Mouse (Mus musculus) layer of hippocampus, adult 6 months (tissue): ENCODE results near the gene Sugp2. TPM values are rescaled to one million over a fixed set of nuclear protein-coding genes. Genes with fewer than 3 reads are reported as not detected.

Source experiments
- long read RNA-seq, 2 experiments: library from polyadenylated mRNA; unstranded; transcript quantifications; one replicate each; pipeline ENCODE4 v2.0.0; 2019 to 2020
- polyA plus RNA-seq: library from polyadenylated mRNA; unstranded; fragments of <200 nt; fragmentation: Nextera tagmentation; gene quantifications from 2 replicates; pipeline ENCODE4 v1.2.3, GENCODE M21; 2021

The Sugp2 gene
- polyA plus RNA-seq: 28.9 and 29.7 TPM in 2 replicates
- long read RNA-seq, experiment 1, transcript Sugp2-201 (11 exons, 3,874 nt): major isoform, 21 of 48 reads
- long read RNA-seq, experiment 1, partial matches to known transcripts: 16 of 48 reads
- long read RNA-seq, experiment 1, other reads (novel, unspliced or antisense): 11 of 48 reads
- long read RNA-seq, experiment 2, full-length matches to known transcripts: 141 of 236 reads
- long read RNA-seq, experiment 2, partial matches to known transcripts: 36 of 236 reads
- long read RNA-seq, experiment 2, other reads (novel, unspliced or antisense): 59 of 236 reads

GRCm38 (mm10) chr8:70234080-70234780, at the start of gene Sugp2, which contains the start of gene Armc6:
TSS of gene Sugp2 (plus strand) at chr8:70234226.
TSS of gene Armc6 (minus strand) at chr8:70234466.

DNA sequence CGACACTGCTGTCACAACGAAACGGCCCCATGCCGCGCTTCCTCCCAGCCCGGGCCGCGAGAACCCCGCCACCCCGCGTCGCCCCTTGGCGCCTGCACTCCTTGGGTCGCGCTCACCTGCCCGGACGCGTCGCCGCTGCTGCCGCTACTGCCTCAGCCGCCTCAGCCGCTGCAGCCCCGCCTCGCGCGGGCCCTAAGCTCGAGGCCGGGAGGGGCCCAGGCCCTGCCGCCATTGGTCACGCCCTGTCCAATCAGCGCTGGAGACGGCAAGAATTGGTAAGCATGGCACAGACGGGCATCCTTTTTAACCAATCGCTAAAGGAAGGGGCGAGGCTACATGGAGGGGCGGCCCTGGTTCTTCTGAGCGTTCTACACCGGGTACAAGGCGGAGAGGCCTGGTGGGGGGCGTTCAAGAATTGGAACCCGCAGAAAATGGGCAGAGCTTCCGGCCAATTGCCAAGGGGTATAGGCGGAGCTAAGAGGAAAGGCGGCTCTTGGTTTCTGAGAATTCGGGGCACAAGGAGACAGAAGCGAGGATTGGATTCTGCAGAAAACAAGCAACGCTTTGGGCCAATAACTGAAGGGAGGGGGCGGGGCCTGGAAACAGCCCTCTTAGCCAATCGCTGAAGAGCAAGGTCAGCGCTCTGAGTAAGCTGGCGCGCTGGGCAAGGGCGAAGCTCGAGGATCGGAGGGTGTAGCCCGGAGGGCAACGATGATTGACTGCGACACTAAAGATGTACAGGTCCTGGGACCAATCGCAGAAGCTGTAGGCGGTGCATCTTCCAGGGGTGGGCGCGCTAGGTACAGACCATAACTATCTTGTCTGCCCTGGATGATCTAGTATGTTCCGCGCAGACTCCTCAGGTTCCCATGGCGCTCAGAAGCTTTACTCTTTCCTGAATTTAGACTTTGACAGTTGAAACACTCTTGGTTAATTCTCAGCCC, 21.6 kb upstream of the Sugp2 start, which contains the start of gene Slc25a42:
Slc25a42 (minus strand) TSS at position 194 of the 944 bp plus-strand sequence.

DNA sequence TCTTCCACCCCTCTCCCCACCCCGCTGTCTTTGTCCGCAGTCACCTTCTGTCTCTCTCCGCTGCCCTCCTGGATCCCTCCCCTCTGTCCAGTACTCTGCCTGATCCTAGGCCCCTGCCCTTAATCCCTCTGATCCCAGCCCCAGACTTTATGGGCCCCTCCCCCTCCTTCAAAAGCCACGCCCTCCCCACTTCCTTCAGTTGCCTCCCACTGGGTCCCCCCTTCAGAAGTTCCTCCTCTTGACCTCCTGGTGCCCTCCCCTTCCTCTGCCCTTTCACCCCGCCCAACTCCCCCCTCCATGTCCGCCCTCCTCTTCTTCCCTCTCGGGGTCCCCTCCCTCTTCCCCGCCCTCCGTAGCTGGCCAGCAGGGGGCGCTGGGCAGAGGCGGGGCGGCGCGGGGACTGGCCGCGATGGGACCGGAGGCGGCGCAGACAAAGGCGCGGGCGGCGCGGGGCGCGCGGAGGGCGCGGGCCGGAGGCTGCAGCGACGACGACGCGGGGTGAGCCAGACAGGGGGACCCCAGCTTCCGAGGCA, 48.6 kb downstream of the Sugp2 start, which contains the start of gene Homer3:
Homer3 (plus strand) TSS at position 225 of the 533 bp plus-strand sequence.

GRCm38 (mm10) chr8:70302358-70302890, 68.4 kb downstream of the Sugp2 start, which contains the start of the genes Ddx49 and Cope:
TSS of gene Ddx49 (minus strand) at chr8:70302489.
TSS of gene Cope (plus strand) at chr8:70302518.

DNA sequence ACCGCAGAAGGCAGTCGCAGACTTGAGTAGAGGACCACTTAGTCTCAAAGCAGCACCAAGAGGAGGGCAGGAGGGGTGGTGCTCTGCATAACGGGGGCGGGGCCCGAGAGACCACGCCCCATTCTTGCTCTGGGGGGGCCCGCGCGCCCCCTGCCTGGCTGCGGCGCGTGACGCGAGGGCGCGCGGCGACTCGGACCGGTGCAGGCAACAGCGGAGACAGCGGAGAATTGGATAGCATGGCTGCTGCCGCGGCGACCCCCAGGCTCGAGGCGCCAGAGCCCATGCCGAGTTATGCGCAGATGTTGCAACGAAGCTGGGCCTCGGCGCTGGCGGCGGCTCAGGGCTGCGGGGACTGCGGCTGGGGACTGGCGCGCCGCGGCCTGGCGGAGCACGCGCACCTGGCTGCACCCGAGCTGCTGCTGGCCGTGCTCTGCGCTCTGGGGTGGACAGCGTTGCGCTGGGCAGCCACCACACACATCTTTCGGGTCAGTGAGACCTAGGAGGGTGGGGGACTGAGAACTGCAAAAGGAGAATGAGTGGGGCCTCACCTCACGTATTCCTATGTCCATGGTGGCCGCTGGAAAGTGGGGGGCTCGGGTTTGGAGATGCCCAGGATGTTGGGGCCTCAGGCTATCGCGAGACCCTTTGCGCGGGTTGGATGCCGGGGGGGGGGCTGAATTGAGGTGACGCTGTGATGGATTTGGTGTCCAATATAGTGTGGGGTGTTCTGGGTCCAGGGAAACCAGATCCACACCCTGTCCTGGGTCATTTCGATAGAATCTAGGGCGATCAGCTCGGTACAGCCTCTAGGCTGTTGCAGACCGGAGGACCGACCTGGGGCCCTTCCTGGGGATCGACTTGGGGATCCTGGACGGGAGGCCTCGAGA, 81.8 kb downstream of the Sugp2 start, which contains the start of gene Cers1:
Cers1 (plus strand) TSS at position 152 of the 887 bp plus-strand sequence.

DNA sequence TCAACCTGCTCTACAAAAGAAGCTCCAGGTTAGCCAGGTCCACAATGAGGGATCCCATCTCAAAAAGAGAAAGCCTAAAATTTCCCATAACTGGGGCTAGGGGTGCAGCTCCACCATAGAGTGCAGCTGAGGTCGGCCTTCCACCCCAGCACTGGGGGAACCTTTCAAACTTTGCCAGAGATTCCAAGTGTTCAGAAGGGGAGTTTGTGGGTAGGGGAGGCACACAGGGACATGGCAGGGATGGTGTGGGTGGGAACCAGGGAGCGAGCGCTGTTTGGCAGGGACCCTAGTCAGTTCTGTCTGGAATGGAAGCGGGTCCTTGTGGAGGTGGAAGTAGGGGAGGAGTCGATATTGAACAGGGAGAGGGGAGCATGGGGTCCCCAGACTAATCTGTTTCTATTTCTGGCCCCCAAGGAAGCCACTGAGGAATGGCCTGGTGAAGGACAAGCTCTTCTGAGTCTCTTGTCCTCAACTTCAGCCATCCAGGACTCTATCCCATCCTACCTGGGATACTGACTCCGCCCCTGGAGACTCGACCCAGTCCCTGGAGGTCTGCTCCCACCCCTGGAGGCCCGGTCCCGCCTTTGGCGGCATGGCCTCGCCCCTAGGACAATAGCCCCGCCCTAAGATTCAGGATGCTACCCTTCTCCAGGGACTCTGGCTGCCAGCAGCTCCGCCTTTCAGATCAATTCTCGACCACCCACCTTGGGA, 95.3 kb downstream of the Sugp2 start, which contains the start of gene Gdf1:
Gdf1 (plus strand) TSS at position 694 of the 711 bp plus-strand sequence.

Other genes starting within 250 kb of the Sugp2 start
- 7.5 and 9.1 TPM in 2 replicates for gene Gatad2a, start 237.8 kb upstream of the Sugp2 start, polyA plus RNA-seq
- 24.0 and 25.3 TPM in 2 replicates for gene Mau2, start 191.5 kb upstream of the Sugp2 start, polyA plus RNA-seq
- 30.2 and 31.7 TPM in 2 replicates for gene Sugp1, start 191.4 kb upstream of the Sugp2 start, polyA plus RNA-seq
- gene Tm6sf2, start 161.3 kb upstream of the Sugp2 start, polyA plus RNA-seq: 0.40 and 0.64 TPM in 2 replicates
- gene Hapln4, start 150.8 kb upstream of the Sugp2 start, polyA plus RNA-seq: 51.3 and 58.1 TPM in 2 replicates
- gene Ncan, start 113.4 kb upstream of the Sugp2 start, polyA plus RNA-seq: 121 and 139 TPM in 2 replicates
- 40.4 and 41.6 TPM in 2 replicates for gene Nr2c2ap, start 102.9 kb upstream of the Sugp2 start, polyA plus RNA-seq
- gene Rfxank, start 95.1 kb upstream of the Sugp2 start, polyA plus RNA-seq: 13.6 and 15.3 TPM in 2 replicates
- 101 and 107 TPM in 2 replicates for gene Borcs8, start 94.7 kb upstream of the Sugp2 start, polyA plus RNA-seq
- 0.30 and 0.31 TPM in 2 replicates for gene Mef2b, start 94.5 kb upstream of the Sugp2 start, polyA plus RNA-seq
- 27.1 and 27.6 TPM in 2 replicates for gene Tmem161a, start 61.9 kb upstream of the Sugp2 start, polyA plus RNA-seq
- gene Slc25a42, start 21.9 kb upstream of the Sugp2 start, polyA plus RNA-seq: 11.8 and 13.3 TPM in 2 replicates
- gene Armc6, start 240 bp downstream of the Sugp2 start, polyA plus RNA-seq: 32.8 and 33.6 TPM in 2 replicates
- gene Homer3, start 48.6 kb downstream of the Sugp2 start, polyA plus RNA-seq: 20.5 and 21.9 TPM in 2 replicates
- 20.1 and 21.0 TPM in 2 replicates for gene Ddx49, start 68.3 kb downstream of the Sugp2 start, polyA plus RNA-seq
- 343 and 361 TPM in 2 replicates for gene Cope, start 68.3 kb downstream of the Sugp2 start, polyA plus RNA-seq
- 110 and 121 TPM in 2 replicates for gene Cers1, start 81.5 kb downstream of the Sugp2 start, polyA plus RNA-seq
- gene Gdf1, start 95.6 kb downstream of the Sugp2 start, polyA plus RNA-seq: 10.7 and 14.1 TPM in 2 replicates
- gene Upf1, start 119.1 kb downstream of the Sugp2 start, polyA plus RNA-seq: 3.2 and 4.4 TPM in 2 replicates
- gene Comp, start 139.3 kb downstream of the Sugp2 start, polyA plus RNA-seq: 0.44 TPM in 1 of 2 replicates, not detected in the other
- 113 and 155 TPM in 2 replicates for gene Crtc1, start 205.4 kb downstream of the Sugp2 start, polyA plus RNA-seq
- gene Klhl26, start 242.7 kb downstream of the Sugp2 start, polyA plus RNA-seq: 38.9 and 40.2 TPM in 2 replicates